Mouse (Mus musculus): ENCODE measurements around the gene Snx29. TPM values are rescaled to one million over a fixed set of nuclear protein-coding genes. Genes with fewer than 3 reads are reported as not detected.
A peak's percentile ranks its signal among the peaks of the same experiment; 100 is the strongest.
"Not testable (repeated sequence)": the region's sequence is repeated elsewhere in the genome, so short reads cannot be mapped to it uniquely, and the experiment has no call there.

The Snx29 gene
- total and polyA plus RNA-seq, 2 experiments: 2.0 to 10.3 TPM

DNA sequence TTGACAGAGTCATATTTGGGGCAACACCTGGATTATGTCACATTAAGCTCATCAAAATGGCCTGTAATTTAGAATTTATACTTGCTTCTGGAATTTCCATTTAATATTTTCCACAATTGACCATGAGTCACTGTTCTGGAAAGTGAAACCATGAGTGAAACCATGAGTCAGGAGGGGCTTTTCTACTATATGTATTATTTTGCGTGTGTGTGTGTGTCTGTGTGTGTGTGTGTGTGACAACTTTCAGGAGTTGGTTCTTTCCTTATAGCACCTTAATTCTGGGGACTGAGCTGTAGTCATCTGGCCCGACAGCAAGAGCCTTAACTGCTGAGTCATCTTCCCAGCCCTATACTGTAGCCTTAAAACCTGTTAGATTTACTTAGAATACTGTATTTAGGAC is 36.8 kb upstream of the Snx29 start:
- Histone ChIP-seq H3K27me3 (ENCODE audit: control insufficient read depth, insufficient read depth, low read length) (no peaks in the 10 kb centered on the region), H3K9ac (ENCODE audit: low read depth, low read length) (no peak overlapping the region), H3K27ac (replicated peaks; ENCODE audit: insufficient read depth, low read depth, low read length) (no peak overlapping the region), H3K36me3 (ENCODE audit: control insufficient read depth, insufficient read depth, low read length) (no peaks in the 10 kb centered on the region), H3K4me1 (ENCODE audit: control insufficient read depth, insufficient read depth, low read length) (no peaks in the 10 kb centered on the region), H3K4me3 (ENCODE audit: insufficient read depth, low read depth, low read length) (no peak overlapping the region), H3K79me2 (ENCODE audit: control insufficient read depth, insufficient read depth, low read length) (no peaks in the 10 kb centered on the region)
- WGBS: 87% methylated on average over 2 of the region's 2 CpGs
- DNase-seq (ENCODE audit: extremely low read depth, low read depth, low spot score): no peak
- no peak for TF ChIP-seq POLR2A (IDR thresholded peaks at IDR 0.05; ENCODE audit: extremely low read depth, insufficient read depth, low read length)
- no peak for TF ChIP-seq CTCF (IDR thresholded peaks at IDR 0.05; ENCODE audit: low read depth, low read length)

DNA sequence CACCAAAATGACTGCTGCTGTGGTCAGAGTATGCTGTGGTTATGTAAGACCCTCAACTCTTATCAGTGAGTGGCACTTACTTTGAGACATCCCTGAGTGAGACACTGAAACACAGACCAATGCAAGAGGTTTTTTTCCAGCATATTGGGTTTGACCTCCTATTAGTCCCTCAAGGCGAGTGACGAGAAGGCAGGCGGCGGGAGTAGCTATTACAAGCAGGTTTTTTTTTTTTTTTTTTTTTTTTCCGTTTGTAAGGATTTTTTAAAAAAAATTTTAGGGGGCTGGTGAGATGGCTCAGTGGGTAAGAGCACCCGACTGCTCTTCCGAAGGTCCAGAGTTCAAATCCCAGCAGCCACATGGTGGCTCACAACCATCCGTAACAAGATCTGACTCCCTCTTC is 33.8 kb upstream of the Snx29 start:
- not testable (repeated sequence) for H3K27me3 ChIP-seq (ENCODE audit: control insufficient read depth, insufficient read depth, low read length); DNase-seq (ENCODE audit: extremely low read depth, low read depth, low spot score); H3K79me2 ChIP-seq (ENCODE audit: control insufficient read depth, insufficient read depth, low read length); H3K9ac ChIP-seq (ENCODE audit: low read depth, low read length); H3K27ac ChIP-seq (replicated peaks; ENCODE audit: insufficient read depth, low read depth, low read length); H3K4me1 ChIP-seq (ENCODE audit: control insufficient read depth, insufficient read depth, low read length); H3K36me3 ChIP-seq (ENCODE audit: control insufficient read depth, insufficient read depth, low read length); H3K4me3 ChIP-seq (ENCODE audit: insufficient read depth, low read depth, low read length)
- WGBS: 95% methylated on average over 8 of the region's 8 CpGs

DNA sequence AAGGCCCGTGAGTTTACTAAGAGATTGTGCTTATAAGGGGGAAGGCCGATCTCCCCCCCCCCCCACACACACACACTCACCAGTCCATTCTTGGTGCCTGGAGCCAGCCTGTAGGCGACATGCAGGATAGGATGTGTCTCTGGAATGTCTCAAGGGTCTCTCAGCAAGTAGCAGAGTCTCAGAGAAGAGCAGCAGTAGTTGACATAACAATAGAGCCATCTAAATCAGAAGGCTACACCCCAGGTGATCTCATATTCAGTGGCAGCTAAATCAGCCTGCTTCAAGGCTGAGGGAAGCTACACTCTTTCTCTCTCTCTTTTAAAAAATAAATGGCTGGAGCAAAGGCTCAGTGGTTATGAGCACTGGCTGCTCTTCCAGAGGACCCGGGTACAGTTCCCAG is 27.1 kb upstream of the Snx29 start:
- not testable (repeated sequence) for H3K27ac ChIP-seq (replicated peaks; ENCODE audit: insufficient read depth, low read depth, low read length); H3K4me1 ChIP-seq (ENCODE audit: control insufficient read depth, insufficient read depth, low read length); H3K27me3 ChIP-seq (ENCODE audit: control insufficient read depth, insufficient read depth, low read length); H3K4me3 ChIP-seq (ENCODE audit: insufficient read depth, low read depth, low read length); DNase-seq (ENCODE audit: extremely low read depth, low read depth, low spot score); H3K9ac ChIP-seq (ENCODE audit: low read depth, low read length); H3K36me3 ChIP-seq (ENCODE audit: control insufficient read depth, insufficient read depth, low read length); H3K79me2 ChIP-seq (ENCODE audit: control insufficient read depth, insufficient read depth, low read length)
- WGBS: 96% methylated on average over 4 of the region's 4 CpGs

DNA sequence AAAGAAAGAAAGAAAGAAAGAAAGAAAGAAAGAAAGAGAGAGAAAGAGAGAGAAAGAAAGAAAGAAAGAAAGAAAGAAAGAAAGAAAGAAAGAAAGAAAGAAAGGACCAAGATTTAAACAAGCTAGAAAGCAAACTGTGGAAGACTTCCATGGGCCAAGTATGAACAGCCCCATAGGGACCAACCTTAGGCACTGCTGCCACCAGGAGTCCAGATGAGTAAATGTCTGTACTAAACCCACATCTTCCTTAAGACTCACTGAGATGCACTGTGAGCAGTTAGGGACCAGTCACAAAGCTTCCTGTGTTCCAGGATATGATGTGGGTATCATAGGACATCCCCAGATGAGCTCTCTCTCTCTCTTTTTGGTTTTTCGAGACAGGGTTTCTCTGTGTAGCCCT is 25.0 kb upstream of the Snx29 start:
- not testable (repeated sequence) for H3K27me3 ChIP-seq (ENCODE audit: control insufficient read depth, insufficient read depth, low read length); H3K4me3 ChIP-seq (ENCODE audit: insufficient read depth, low read depth, low read length); H3K79me2 ChIP-seq (ENCODE audit: control insufficient read depth, insufficient read depth, low read length); H3K4me1 ChIP-seq (ENCODE audit: control insufficient read depth, insufficient read depth, low read length); H3K9ac ChIP-seq (ENCODE audit: low read depth, low read length); H3K27ac ChIP-seq (replicated peaks; ENCODE audit: insufficient read depth, low read depth, low read length); H3K36me3 ChIP-seq (ENCODE audit: control insufficient read depth, insufficient read depth, low read length)
- 71% methylated on average over 1 of the region's 1 CpGs for WGBS
- TF ChIP-seq CTCF (IDR thresholded peaks at IDR 0.05; ENCODE audit: low read depth, low read length): peak; percentile 63
- peak; percentile 66 for DNase-seq (ENCODE audit: extremely low read depth, low read depth, low spot score)

DNA sequence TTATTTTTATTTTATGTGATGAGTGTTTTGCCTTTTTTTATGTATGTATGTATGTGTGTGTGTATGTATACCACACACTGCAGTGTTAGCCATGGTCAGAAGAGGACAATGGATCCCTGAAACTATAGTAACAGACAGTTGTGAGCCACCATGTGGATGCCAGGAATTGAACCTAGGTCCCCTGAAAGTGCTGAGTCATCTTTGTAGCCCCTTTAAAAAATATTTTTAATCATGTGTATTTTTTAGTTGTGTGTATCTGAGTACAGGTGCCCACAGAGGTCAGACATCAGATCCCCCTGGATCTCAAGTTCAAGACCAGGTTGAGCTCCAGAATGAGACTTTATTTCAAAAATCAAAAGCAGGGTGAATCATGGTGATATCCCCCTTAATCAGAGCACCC is 19.0 kb upstream of the Snx29 start:
- no peak for TF ChIP-seq POLR2A (IDR thresholded peaks at IDR 0.05; ENCODE audit: extremely low read depth, insufficient read depth, low read length)
- TF ChIP-seq CTCF (IDR thresholded peaks at IDR 0.05; ENCODE audit: low read depth, low read length): no peak

DNA sequence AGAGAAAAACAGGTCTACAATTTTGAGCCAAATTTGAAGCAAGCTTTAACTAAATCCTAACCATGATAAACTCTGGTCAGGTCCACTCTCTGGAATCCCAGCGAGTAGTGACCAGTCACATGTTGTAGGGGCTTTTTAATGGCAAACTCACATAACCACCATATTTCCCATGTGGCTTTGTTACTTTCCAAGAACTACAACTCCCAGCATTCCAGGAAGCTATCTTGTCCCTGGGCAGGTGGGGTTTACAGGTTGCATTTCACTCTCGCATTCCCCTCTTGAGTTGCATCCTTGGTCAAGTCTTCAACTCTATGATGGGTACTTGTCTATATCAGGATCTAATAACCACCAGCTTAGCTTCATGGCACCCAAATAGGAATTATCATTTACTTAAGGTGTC is 17.2 kb upstream of the Snx29 start:
- no peaks in the 10 kb centered on the region for H3K4me1 ChIP-seq (ENCODE audit: control insufficient read depth, insufficient read depth, low read length)
- no peaks in the 10 kb centered on the region for H3K27me3 ChIP-seq (ENCODE audit: control insufficient read depth, insufficient read depth, low read length)
- no peaks in the 10 kb centered on the region for H3K36me3 ChIP-seq (ENCODE audit: control insufficient read depth, insufficient read depth, low read length)
- no peaks in the 10 kb centered on the region for H3K79me2 ChIP-seq (ENCODE audit: control insufficient read depth, insufficient read depth, low read length)
- TF ChIP-seq CTCF (IDR thresholded peaks at IDR 0.05; ENCODE audit: low read depth, low read length) (no peak), POLR2A (IDR thresholded peaks at IDR 0.05; ENCODE audit: extremely low read depth, insufficient read depth, low read length) (no peak)
- H3K9ac ChIP-seq (ENCODE audit: low read depth, low read length): no peak overlapping the region
- no peak for DNase-seq (ENCODE audit: extremely low read depth, low read depth, low spot score)
- 89% methylated on average over 2 of the region's 2 CpGs for WGBS
- H3K27ac ChIP-seq (replicated peaks; ENCODE audit: insufficient read depth, low read depth, low read length): no peak overlapping the region
- no peak overlapping the region for H3K4me3 ChIP-seq (ENCODE audit: insufficient read depth, low read depth, low read length)

More for the DNA sequence above, 19.0 kb upstream of the Snx29 start:
- Histone ChIP-seq H3K79me2 (ENCODE audit: control insufficient read depth, insufficient read depth, low read length) (no peaks in the 10 kb centered on the region), H3K27me3 (ENCODE audit: control insufficient read depth, insufficient read depth, low read length) (no peaks in the 10 kb centered on the region), H3K36me3 (ENCODE audit: control insufficient read depth, insufficient read depth, low read length) (no peaks in the 10 kb centered on the region), H3K27ac (replicated peaks; ENCODE audit: insufficient read depth, low read depth, low read length) (no peak overlapping the region), H3K4me3 (ENCODE audit: insufficient read depth, low read depth, low read length) (no peak overlapping the region), H3K4me1 (ENCODE audit: control insufficient read depth, insufficient read depth, low read length) (no peaks in the 10 kb centered on the region), H3K9ac (ENCODE audit: low read depth, low read length) (no peak overlapping the region)
- DNase-seq (ENCODE audit: extremely low read depth, low read depth, low spot score): no peak

DNA sequence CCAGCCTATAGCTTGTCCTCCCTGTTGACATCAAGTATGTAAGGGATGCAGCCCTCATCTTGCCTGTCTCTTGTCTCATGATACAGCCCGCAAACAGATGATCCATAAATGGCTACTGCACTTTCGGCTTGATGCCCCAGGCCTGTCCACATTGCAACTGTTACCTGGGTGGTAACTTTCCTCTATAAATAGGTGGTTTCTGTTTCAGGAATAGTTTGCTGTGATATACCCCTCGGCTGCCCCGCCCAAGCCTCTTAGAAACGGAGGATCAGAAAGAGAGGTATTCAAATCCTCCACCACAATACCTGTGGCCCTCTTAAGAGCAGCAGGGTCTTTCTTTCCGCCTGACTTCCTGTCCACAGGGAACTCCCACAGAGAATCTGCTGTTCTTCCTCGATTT is 9.2 kb upstream of the Snx29 start, which contains the start of gene Tnfrsf17:
TSS of gene Tnfrsf17 (plus strand) at position 301 of the 400 bp plus-strand sequence.
- Histone ChIP-seq H3K27me3 (ENCODE audit: control insufficient read depth, insufficient read depth, low read length) (no peaks in the 10 kb centered on the region), H3K9ac (ENCODE audit: low read depth, low read length) (no peak within 1 kb of the TSS), H3K4me1 (ENCODE audit: control insufficient read depth, insufficient read depth, low read length) (no peaks in the 10 kb centered on the region), H3K4me3 (ENCODE audit: insufficient read depth, low read depth, low read length) (no peak within 1 kb of the TSS), H3K79me2 (ENCODE audit: control insufficient read depth, insufficient read depth, low read length) (no peaks in the 10 kb centered on the region), H3K36me3 (ENCODE audit: control insufficient read depth, insufficient read depth, low read length) (no peaks in the 10 kb centered on the region), H3K27ac (replicated peaks; ENCODE audit: insufficient read depth, low read depth, low read length) (no peak within 1 kb of the TSS)
- DNase-seq (ENCODE audit: extremely low read depth, low read depth, low spot score): no peak
- TF ChIP-seq POLR2A (IDR thresholded peaks at IDR 0.05; ENCODE audit: extremely low read depth, insufficient read depth, low read length): no peak
- no peak for TF ChIP-seq CTCF (IDR thresholded peaks at IDR 0.05; ENCODE audit: low read depth, low read length)
- 76% methylated on average over 7 of the region's 7 CpGs for WGBS
